Mouse (Mus musculus): ENCODE data around the gene Sidt2.

Sidt2 gene

GRCm38 (mm10) chr9:45917041-45917934, 37.8 kb downstream of the Sidt2 start:
- in situ Hi-C loops (cut with MboI; ENCODE audit: low sequenced_read_pairs): no loop called here

- in situ Hi-C loops (cut with MboI; ENCODE audit: low sequenced_read_pairs): no loop called here
Observed at GRCm38 (mm10) chr9:45915659-45916058, 39.4 kb downstream of the Sidt2 start.

- in situ Hi-C loops (cut with MboI; ENCODE audit: low sequenced_read_pairs): no loop called here
Observed at GRCm38 (mm10) chr9:45911673-45912072, 43.4 kb downstream of the Sidt2 start.

- in situ Hi-C loops (cut with MboI; ENCODE audit: low sequenced_read_pairs): no loop called here
Observed at GRCm38 (mm10) chr9:45910995-45911394, 44.1 kb downstream of the Sidt2 start.

GRCm38 (mm10) chr9:45907078-45907428, 48.0 kb downstream of the Sidt2 start:
- in situ Hi-C loops (cut with MboI; ENCODE audit: low sequenced_read_pairs): no loop called here

GRCm38 (mm10) chr9:45906355-45907077, 48.5 kb downstream of the Sidt2 start, which contains the start of the genes Pcsk7 and Rnf214:
Gene Pcsk7 (plus strand): TSS chr9:45906497.
Gene Rnf214 (minus strand): TSS chr9:45906911.
- in situ Hi-C loops (cut with MboI; ENCODE audit: low sequenced_read_pairs): no loop called here

- in situ Hi-C loops (cut with MboI; ENCODE audit: low sequenced_read_pairs): no loop called here
Observed at GRCm38 (mm10) chr9:45905811-45906237, 49.2 kb downstream of the Sidt2 start.

- in situ Hi-C loops (cut with MboI; ENCODE audit: low sequenced_read_pairs): no loop called here
Observed at GRCm38 (mm10) chr9:45905196-45905595, 49.9 kb downstream of the Sidt2 start.

- in situ Hi-C loops (cut with MboI; ENCODE audit: low sequenced_read_pairs): no loop called here
Observed at GRCm38 (mm10) chr9:45893681-45894080, 61.4 kb downstream of the Sidt2 start.

Measured in CH12F3 (cell line).